Mouse (Mus musculus): ENCODE measurements around the gene Usp24.
"Not testable (repeated sequence)": the region's sequence is repeated elsewhere in the genome, so short reads cannot be mapped to it uniquely, and the experiment has no call there.

Usp24 gene

GRCm38 (mm10) chr4:106318976-106319375, 3.0 kb downstream of the Usp24 start:
- no peak for DNase-seq

- no peak for DNase-seq
Observed at GRCm38 (mm10) chr4:106322846-106323245, 6.8 kb downstream of the Usp24 start.

GRCm38 (mm10) chr4:106323318-106323717, 7.3 kb downstream of the Usp24 start:
- DNase-seq, result no peak

- no peak for DNase-seq
Observed at GRCm38 (mm10) chr4:106327436-106327835, 11.4 kb downstream of the Usp24 start.

GRCm38 (mm10) chr4:106328704-106329103, 12.7 kb downstream of the Usp24 start:
- no peak for DNase-seq

- DNase-seq, result not testable (repeated sequence)
Observed at GRCm38 (mm10) chr4:106329171-106329570, 13.2 kb downstream of the Usp24 start.

- DNase-seq, result no peak
Observed at GRCm38 (mm10) chr4:106330371-106330819, 14.4 kb downstream of the Usp24 start.

- DNase-seq, result no peak
Observed at GRCm38 (mm10) chr4:106333071-106333470, 17.1 kb downstream of the Usp24 start.

GRCm38 (mm10) chr4:106333584-106333983, 17.6 kb downstream of the Usp24 start:
- DNase-seq, result no peak

- no peak for DNase-seq
Observed at GRCm38 (mm10) chr4:106335858-106336257, 19.8 kb downstream of the Usp24 start.

- DNase-seq, result no peak
Observed at GRCm38 (mm10) chr4:106347664-106348063, 31.7 kb downstream of the Usp24 start.

- DNase-seq, result not testable (repeated sequence)
Observed at GRCm38 (mm10) chr4:106355025-106355424, 39.0 kb downstream of the Usp24 start.

GRCm38 (mm10) chr4:106370013-106370412, 54.0 kb downstream of the Usp24 start:
- DNase-seq, result no peak

- peak; percentile 90 for DNase-seq
Observed at GRCm38 (mm10) chr4:106375857-106376256, 59.8 kb downstream of the Usp24 start.

- DNase-seq, result no peak
Observed at GRCm38 (mm10) chr4:106378839-106379572, 63.0 kb downstream of the Usp24 start.

GRCm38 (mm10) chr4:106381131-106381530, 65.1 kb downstream of the Usp24 start:
- no peak for DNase-seq

GRCm38 (mm10) chr4:106389908-106390307, 73.9 kb downstream of the Usp24 start:
- no peak for DNase-seq

- DNase-seq, result no peak
Observed at GRCm38 (mm10) chr4:106409621-106410020, 93.6 kb downstream of the Usp24 start.

- no peak for DNase-seq
Observed at GRCm38 (mm10) chr4:106419256-106419655, 103.2 kb downstream of the Usp24 start.

- DNase-seq, result no peak
Observed at GRCm38 (mm10) chr4:106419791-106420190, 103.8 kb downstream of the Usp24 start.

GRCm38 (mm10) chr4:106422597-106422996, 106.6 kb downstream of the Usp24 start:
- no peak for DNase-seq

GRCm38 (mm10) chr4:106424560-106424959, 108.5 kb downstream of the Usp24 start:
- no peak for DNase-seq

GRCm38 (mm10) chr4:106426286-106426685, 110.3 kb downstream of the Usp24 start:
- DNase-seq, result no peak

- DNase-seq, result no peak
Observed at GRCm38 (mm10) chr4:106428616-106429015, 112.6 kb downstream of the Usp24 start.

- DNase-seq, result no peak
Observed at GRCm38 (mm10) chr4:106429106-106429505, 113.1 kb downstream of the Usp24 start.
